Mouse (Mus musculus): Measurements from ENCODE around the gene Plb1. TPM values are rescaled to one million over a fixed set of nuclear protein-coding genes. Genes with fewer than 3 reads are reported as not detected.

Gene Plb1
- 0.11 and 0.78 TPM in 2 replicates for polyA plus RNA-seq (2012; rRNA removed)

GRCm38 (mm10) chr5:32232474-32232873, at the start of gene Plb1:
Plb1 (plus strand) TSS chr5:32232708.

Other genes starting within 250 kb of the Plb1 start
- 132 and 141 TPM in 2 replicates for gene Fosl2, start 96.9 kb upstream of the Plb1 start, polyA plus RNA-seq (2012; rRNA removed)
- gene Ppp1cb, start 226.1 kb downstream of the Plb1 start, polyA plus RNA-seq (2012; rRNA removed), result 7.2 and 8.2 TPM in 2 replicates